Mouse (Mus musculus) forebrain, embryonic 11.5 days (tissue): ENCODE results near the gene Olfr149. TPM values are rescaled to one million over a fixed set of nuclear protein-coding genes. Genes with fewer than 3 reads are reported as not detected.
"Not testable (repeated sequence)": the region's sequence is repeated elsewhere in the genome, so short reads cannot be mapped to it uniquely, and the experiment has no call there.

Experiments
- ATAC-seq: fragments of 200-750 bp; cut with Nextera tagmentation; replicated peaks from 2 replicates; pipeline ENCODE4 v1.8.0; 2017; ENCODE audit warnings: moderate TSS enrichment; ENCODE audit not compliant: low FRiP score
- DNase-seq: peaks from one replicate; pipeline ENCODE4 v3.0.0-alpha.2; 2017; ENCODE audit warnings: low spot score
- H3K27ac ChIP-seq: fragments of 300-500 bp; sonication (generic); 2 replicates; pipeline ENCODE4 v1.5.1; 2014; ENCODE audit warnings: low read depth, low read length
- H3K27me3 ChIP-seq: fragments of 300-500 bp; sonication (generic); 2 replicates; pipeline ENCODE4 v1.6.1; 2014; ENCODE audit warnings: mild to moderate bottlenecking, low read length, mixed read lengths; ENCODE audit not compliant: control insufficient read depth, insufficient read depth
- H3K36me3 ChIP-seq: fragments of 300-500 bp; sonication (generic); 2 replicates; pipeline ENCODE4 v1.6.1; 2014; ENCODE audit warnings: mild to moderate bottlenecking, low read length, moderate library complexity, mixed read lengths; ENCODE audit not compliant: control insufficient read depth, insufficient read depth
- H3K4me1 ChIP-seq: fragments of 300-500 bp; sonication (generic); replicated peaks from 2 replicates; pipeline ENCODE4 v1.6.1; 2014; ENCODE audit warnings: low read length, mixed read lengths; ENCODE audit not compliant: control insufficient read depth, insufficient read depth
- H3K4me2 ChIP-seq: fragments of 300-500 bp; sonication (generic); 2 replicates; pipeline ENCODE4 v1.6.1; 2014; ENCODE audit warnings: low read depth, mild to moderate bottlenecking, low read length, moderate library complexity, mixed read lengths; ENCODE audit not compliant: severe bottlenecking
- H3K4me3 ChIP-seq: fragments of 300-500 bp; sonication (generic); 2 replicates; pipeline ENCODE4 v1.5.1; 2014; ENCODE audit warnings: low read depth, low read length
- H3K9ac ChIP-seq: fragments of 300-500 bp; sonication (generic); 2 replicates; pipeline ENCODE4 v1.6.1; 2014; ENCODE audit warnings: low read length
- H3K9me3 ChIP-seq: fragments of 300-500 bp; sonication (generic); 2 replicates; pipeline ENCODE4 v1.6.1; 2016; ENCODE audit warnings: low read length, mixed read lengths; ENCODE audit not compliant: control insufficient read depth
- WGBS: fragments of 180-500 bp; shearing (Covaris S2); extraction: QIAGEN DNeasy Blood & Tissue Kit; methylation state at CpG from one replicate; pipeline ENCODE4 v1.1.7; 2014; 5-methylcytosine and 5-hydroxymethylcytosine counted together
- polyA plus RNA-seq: library from polyadenylated mRNA; unstranded; fragments of >200 nt; fragmentation: Nextera tagmentation; extraction: Ambion mirVana; gene quantifications from 2 replicates; pipeline ENCODE4 v1.2.1, GENCODE M21; 2014

Olfr149 gene
- polyA plus RNA-seq, result not detected in 2 replicates

DNA sequence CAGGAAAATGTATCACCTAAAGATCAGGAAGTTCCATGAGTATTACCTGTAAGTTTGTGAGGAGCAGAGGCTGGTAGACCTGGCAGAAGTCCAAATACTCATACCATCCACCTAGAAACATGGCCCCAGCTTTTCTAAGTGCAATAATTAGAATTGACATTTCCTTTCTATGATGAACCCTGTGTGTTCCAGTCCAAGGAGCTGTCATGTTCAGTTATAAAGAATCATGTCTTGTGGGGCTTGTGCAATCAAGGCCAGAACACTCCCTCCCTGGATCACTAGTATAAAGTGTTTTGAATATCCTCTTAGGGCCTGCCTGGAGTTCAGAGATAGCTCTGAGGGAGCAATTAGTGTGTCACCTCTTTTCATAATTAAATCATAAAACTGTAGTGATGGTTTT, at the start of gene Olfr149:
TSS of gene Olfr149 (minus strand) at position 101 of the 400 bp plus-strand sequence.
- no peak for ATAC-seq
- Histone ChIP-seq H3K27me3 (no peaks in the 10 kb centered on the region), H3K4me1 (no peaks in the 10 kb centered on the region), H3K36me3 (no peaks in the 10 kb centered on the region), H3K9me3 (no peaks in the 10 kb centered on the region), H3K27ac (no peak within 1 kb of the TSS), H3K4me2 (no peak within 1 kb of the TSS), H3K4me3 (no peak within 1 kb of the TSS), H3K9ac (no peak within 1 kb of the TSS)
- DNase-seq, result no peak

DNA sequence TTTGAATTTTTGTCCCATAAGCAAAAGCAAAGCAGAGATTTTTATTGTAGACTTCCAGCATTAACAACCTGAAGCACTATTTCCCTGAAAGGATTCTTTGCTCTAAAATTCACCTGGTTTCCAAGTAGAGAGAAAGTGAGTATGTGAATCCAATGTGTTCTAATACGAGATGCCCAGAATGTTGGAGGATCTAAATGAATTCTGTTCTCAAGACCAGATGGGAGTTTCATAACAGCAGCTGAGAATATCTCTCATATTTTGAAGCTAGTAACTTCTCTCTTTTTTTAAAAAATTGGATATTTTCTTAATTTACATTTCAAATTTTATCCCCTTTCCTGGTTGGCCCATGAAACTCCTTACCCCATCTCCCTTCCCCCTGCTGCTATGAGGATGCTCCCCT, 39.5 kb upstream of the Olfr149 start:
- DNase-seq (no peak), ATAC-seq (no peak)
- H3K27me3 ChIP-seq, result no peaks in the 10 kb centered on the region
- H3K4me1 ChIP-seq, result no peaks in the 10 kb centered on the region
- no peaks in the 10 kb centered on the region for H3K36me3 ChIP-seq
- H3K27ac ChIP-seq, result no peak overlapping the region
- no peak overlapping the region for H3K4me2 ChIP-seq
- no peak overlapping the region for H3K9ac ChIP-seq
- WGBS, result 76% methylated on average over 1 of the region's 1 CpGs
- H3K9me3 ChIP-seq, result no peaks in the 10 kb centered on the region
- H3K4me3 ChIP-seq, result no peak overlapping the region

DNA sequence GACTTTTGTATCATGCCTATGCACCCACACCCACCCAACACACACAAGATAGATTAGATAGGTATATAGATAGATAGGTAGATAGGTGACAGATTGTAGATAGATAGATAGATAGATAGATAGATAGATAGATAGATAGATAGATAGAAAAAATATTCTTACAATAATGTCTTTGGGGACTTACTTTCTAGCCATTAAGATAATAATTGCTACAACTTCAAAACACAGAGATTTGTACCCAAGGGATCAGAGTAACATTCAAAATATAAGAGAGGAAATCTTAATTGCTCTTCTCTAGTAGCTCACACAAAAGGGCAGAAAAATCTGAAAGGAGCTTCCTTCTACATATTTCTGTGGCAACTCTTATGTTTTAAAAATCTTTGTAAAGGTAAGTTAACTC, 39.0 kb upstream of the Olfr149 start, which contains the start of gene Olfr967:
TSS of gene Olfr967 (plus strand) at position 301 of the 400 bp plus-strand sequence.
- Histone ChIP-seq H3K4me1 (no peaks in the 10 kb centered on the region), H3K9ac (no peak within 1 kb of the TSS), H3K27ac (no peak within 1 kb of the TSS), H3K9me3 (no peaks in the 10 kb centered on the region), H3K27me3 (no peaks in the 10 kb centered on the region), H3K36me3 (no peaks in the 10 kb centered on the region), H3K4me3 (no peak within 1 kb of the TSS), H3K4me2 (no peak within 1 kb of the TSS)
- no peak for ATAC-seq
- DNase-seq, result no peak

DNA sequence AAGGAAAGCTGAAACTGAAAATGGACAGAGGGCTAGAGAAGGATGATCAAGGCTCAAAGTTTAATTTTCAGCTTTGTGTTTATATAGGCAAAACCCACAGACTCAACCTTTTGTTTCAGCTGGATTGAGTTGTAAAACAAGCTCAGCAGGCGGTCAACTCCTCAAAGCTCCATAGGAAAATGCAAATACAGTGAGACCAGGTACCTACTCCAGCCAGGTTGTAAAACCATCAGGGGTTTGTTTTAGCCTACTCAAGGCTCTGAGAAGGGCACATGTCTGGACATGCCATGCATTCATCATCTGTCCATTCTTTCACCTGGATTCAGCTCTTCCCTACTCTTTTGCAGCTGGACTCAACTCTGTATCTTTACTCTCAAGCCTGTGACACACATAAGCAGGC, 33.8 kb upstream of the Olfr149 start:
- Histone ChIP-seq H3K9me3 (no peaks in the 10 kb centered on the region), H3K36me3 (no peaks in the 10 kb centered on the region), H3K4me2 (no peak overlapping the region), H3K4me3 (no peak overlapping the region), H3K27me3 (no peaks in the 10 kb centered on the region), H3K27ac (no peak overlapping the region), H3K9ac (no peak overlapping the region), H3K4me1 (no peaks in the 10 kb centered on the region)
- ATAC-seq (no peak), DNase-seq (no peak)
- 96% methylated on average over 1 of the region's 1 CpGs for WGBS

DNA sequence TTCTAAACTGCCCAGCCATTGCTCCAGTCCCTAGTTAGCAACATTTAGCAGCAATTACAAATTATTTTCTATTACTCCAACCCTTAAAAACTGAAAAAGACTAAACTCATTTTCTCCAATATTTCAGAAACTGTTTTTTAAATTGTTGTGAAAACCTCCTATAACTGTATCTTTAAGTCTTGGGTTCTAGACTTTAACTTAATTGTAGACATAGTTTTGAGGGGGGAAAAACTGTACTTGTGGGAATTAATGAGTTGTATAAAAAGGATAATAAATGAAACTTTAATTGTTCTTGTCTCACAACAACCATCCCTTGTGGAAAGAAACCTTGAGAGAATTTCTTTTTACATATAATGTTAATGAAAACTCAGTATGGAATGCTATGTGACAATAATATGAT, 23.8 kb upstream of the Olfr149 start, which contains the start of gene Olfr150:
TSS of gene Olfr150 (plus strand) at position 301 of the 400 bp plus-strand sequence.
- Histone ChIP-seq H3K4me1 (no peaks in the 10 kb centered on the region), H3K27ac (no peak within 1 kb of the TSS), H3K9ac (no peak within 1 kb of the TSS), H3K4me2 (no peak within 1 kb of the TSS), H3K27me3 (no peaks in the 10 kb centered on the region), H3K4me3 (no peak within 1 kb of the TSS), H3K9me3 (no peaks in the 10 kb centered on the region), H3K36me3 (no peaks in the 10 kb centered on the region)
- no peak for DNase-seq
- no peak for ATAC-seq

DNA sequence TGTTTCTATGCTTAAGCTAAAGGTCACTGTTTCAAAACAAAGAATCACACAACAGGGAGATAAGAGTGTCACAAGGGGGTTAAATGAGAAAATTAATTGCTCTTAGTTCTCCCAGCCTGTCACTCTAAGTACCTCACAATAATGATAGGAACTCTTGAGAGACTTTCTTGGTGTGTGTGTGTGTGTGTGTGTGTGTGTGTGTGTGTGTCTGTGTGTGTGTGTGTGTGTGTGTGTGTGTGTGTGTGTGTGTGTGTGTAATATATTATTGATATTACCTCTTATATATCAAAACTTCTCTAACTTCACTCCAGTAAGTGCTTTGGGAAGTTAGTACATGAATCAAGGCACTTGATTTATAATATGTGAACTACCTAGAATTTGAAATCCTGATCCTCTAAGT, 4.1 kb upstream of the Olfr149 start, which contains the start of gene Olfr965:
TSS of gene Olfr965 (plus strand) at position 301 of the 400 bp plus-strand sequence.
- no peaks in the 10 kb centered on the region for H3K36me3 ChIP-seq
- H3K4me3 ChIP-seq, result no peak within 1 kb of the TSS
- no peak for ATAC-seq
- DNase-seq, result no peak
- H3K9me3 ChIP-seq, result no peaks in the 10 kb centered on the region
- no peak within 1 kb of the TSS for H3K9ac ChIP-seq
- H3K4me1 ChIP-seq, result no peaks in the 10 kb centered on the region
- H3K27ac ChIP-seq, result no peak within 1 kb of the TSS
- H3K27me3 ChIP-seq, result no peaks in the 10 kb centered on the region
- no peak within 1 kb of the TSS for H3K4me2 ChIP-seq

DNA sequence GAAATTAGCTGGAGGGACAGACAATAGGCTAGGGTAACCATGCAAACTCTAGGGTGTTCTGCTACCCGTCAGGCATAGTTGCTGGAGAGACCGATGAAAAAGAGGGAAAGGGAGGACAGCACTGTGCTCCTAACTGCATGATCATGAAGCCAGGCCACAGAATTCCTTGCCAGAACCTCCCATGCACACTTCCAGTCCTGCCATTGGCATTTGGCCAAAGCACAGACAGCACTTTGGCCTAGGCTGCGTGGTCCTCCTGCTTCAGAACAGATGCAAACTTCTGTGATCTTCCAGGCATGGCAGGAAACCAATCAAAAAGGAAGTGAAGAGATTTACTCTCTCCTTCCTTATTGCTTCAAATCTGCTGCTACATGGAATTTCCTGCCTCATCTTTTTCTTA, 2.0 kb upstream of the Olfr149 start:
- H3K27ac ChIP-seq, result no peak overlapping the region
- H3K4me2 ChIP-seq, result no peak overlapping the region
- DNase-seq (no peak), ATAC-seq (no peak)
- H3K27me3 ChIP-seq, result no peaks in the 10 kb centered on the region
- 84% methylated on average over 3 of the region's 3 CpGs for WGBS
- no peaks in the 10 kb centered on the region for H3K9me3 ChIP-seq
- H3K4me1 ChIP-seq, result no peaks in the 10 kb centered on the region
- H3K36me3 ChIP-seq, result no peaks in the 10 kb centered on the region
- no peak overlapping the region for H3K4me3 ChIP-seq
- no peak overlapping the region for H3K9ac ChIP-seq

DNA sequence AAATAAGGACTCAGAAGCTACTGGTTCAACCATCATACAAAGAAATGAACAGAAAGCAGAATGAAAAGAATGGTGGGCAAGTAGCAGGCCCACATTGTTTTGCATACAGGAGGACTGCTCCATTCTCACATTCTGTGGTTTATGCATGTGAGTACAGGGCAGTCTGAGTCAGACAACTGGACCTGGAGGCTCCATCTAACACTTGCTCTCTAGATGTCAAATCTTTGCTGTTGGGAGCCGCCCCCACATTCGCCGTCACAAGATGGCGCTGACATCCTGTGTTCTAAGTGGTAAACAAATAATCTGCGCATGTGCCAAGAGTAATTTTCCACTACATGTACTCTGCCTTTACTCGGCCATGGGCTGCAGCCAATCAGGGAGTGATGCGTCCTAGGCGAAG, 5.8 kb downstream of the Olfr149 start:
- not testable (repeated sequence) for H3K4me2 ChIP-seq, H3K9ac ChIP-seq, H3K27me3 ChIP-seq, H3K36me3 ChIP-seq, DNase-seq, H3K9me3 ChIP-seq, ATAC-seq, H3K4me3 ChIP-seq, H3K27ac ChIP-seq, H3K4me1 ChIP-seq
- 95% methylated on average over 7 of the region's 8 CpGs for WGBS

DNA sequence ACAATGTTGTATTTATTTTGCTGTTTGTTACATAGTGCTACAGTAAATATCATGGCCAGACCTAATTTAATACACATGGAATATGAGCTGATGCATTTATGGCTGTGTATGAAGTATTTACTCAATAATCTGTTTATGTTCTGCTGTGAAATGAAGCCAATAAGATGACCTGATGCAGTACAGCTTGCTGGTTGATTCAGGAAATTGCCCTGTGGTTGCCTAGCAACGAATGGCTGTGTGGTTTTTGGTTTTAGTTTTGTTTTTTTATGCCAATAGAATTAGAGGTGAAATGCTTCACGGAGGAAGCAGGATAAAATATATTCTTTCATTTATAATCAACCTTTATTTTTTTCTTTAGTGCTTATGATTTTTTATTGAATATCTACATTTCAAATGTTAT, 27.6 kb downstream of the Olfr149 start:
- DNase-seq, result no peak
- WGBS, result 69% methylated on average over 2 of the region's 2 CpGs
- no peaks in the 10 kb centered on the region for H3K4me1 ChIP-seq

More for the DNA sequence above, 27.6 kb downstream of the Olfr149 start:
- H3K9me3 ChIP-seq, result no peaks in the 10 kb centered on the region
- ATAC-seq, result no peak
- no peak overlapping the region for H3K4me3 ChIP-seq
- no peaks in the 10 kb centered on the region for H3K27me3 ChIP-seq
- no peak overlapping the region for H3K9ac ChIP-seq
- no peaks in the 10 kb centered on the region for H3K36me3 ChIP-seq
- H3K4me2 ChIP-seq, result no peak overlapping the region
- no peak overlapping the region for H3K27ac ChIP-seq
